Mouse (Mus musculus) heart, postnatal 14 days (tissue): ENCODE data around the gene Tubb5. TPM values are rescaled to one million over a fixed set of nuclear protein-coding genes. Genes with fewer than 3 reads are reported as not detected.
A peak's percentile ranks its signal among the peaks of the same experiment; 100 is the strongest.

Experiments
- DNase-seq, 2 experiments: peaks; one replicate each; pipeline ENCODE4 v3.0.0; 2021 to 2022
- intact Hi-C: fragments of 180-260 bp; cut with DNase I; formaldehyde crosslinking; loops from one replicate; pipeline ENCODE4 v1.15.1; 2025
- microRNA-seq, 2 experiments: library from miRNA; unstranded; fragments of <30 nt; microRNA quantifications; one replicate each; pipeline ENCODE4 v1.2.0; 2021 to 2022
- total RNA-seq, 2 experiments: library from RNA; stranded (reverse); gene quantifications; 2 replicates each; pipeline ENCODE4 v1.2.3; 2021

Gene Tubb5
- total RNA-seq, 2 experiments from 2014 or later: 134 to 183 TPM

DNA sequence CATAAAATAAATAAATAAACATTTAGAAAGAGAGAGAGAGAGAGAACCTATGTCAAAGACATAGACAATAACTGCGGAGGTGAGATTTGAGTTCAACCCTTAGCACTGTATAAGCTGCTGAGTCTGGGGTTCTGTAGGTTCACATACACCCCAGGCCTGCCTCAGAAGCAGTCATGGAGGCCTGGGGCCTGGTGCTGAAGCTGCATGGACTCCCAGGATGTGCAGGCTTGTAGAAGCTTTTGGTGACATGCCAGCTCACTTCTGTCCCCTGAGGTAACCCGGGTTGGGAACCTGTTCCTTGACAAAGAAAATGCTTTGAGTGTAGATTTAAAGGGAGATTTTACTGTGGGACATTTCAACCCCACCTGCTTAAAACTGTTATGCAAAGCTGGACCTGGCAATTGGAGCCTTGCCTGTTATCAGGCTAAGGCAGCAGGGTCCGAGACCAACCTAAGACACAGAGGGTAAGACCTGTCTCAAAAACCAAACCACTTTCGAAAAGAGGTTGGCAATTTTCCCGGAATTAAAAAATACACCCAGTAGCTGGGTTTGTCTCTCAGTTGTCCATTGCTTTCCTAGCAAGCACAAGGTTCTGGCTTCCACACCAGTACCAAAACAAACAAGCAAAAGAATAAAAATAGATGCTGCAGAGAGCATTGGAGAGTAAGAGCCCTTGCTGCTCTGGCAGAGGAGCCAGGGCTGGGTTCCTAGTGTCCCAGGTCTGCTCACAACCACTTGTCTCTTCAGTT is 27.0 kb downstream of the Tubb5 start:
- intact Hi-C loops: no loop called here
- no peak for DNase-seq

DNA sequence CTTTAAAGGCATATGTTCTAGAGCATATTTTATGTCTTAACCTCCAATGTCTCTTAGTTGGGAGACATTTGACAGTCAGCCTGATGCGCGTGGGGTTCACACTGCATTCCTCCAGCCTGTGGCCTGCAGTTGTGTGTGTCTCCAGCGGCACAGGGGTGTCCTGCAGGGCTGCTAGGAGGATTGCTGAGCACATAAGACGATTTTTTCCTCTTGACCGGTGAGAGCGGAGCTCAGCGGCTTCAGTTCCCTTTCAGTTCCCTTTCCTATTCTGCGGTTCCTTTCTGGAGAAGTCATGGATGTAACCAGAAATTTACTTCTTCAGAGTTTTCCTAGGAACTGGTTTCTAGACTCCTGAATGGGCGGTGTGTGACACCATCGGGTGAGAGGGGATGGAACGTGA is 28.7 kb downstream of the Tubb5 start:
- DNase-seq: no peak
- intact Hi-C loops: loop anchor here (5.0 kb wide), 1 partner anchor 67 kb away; no protein-coding TSS in a partner anchor

DNA sequence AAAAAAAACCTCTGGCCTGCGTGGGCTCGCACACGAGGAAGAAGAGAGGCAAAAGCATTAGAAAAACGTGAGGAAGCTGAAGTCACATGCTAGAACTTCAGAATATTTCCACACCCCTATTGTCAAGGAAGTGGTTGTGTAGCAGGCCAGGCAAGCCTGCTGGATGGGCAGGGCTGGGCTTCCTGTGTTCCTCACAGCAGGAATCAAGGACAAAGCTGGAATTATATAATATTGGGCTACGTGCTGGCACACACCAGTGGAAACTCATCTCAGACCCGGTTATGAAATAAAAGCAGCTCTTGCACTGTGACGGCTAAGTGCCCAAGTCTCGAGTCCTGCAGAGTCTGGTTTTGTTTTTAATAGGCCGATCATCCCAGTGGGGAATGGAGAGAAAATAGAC is 30.0 kb downstream of the Tubb5 start:
- DNase-seq: peak; percentile 54 to 66
- intact Hi-C loops: loop anchor here (5.0 kb wide), 1 partner anchor 66 kb away; no protein-coding TSS in a partner anchor

DNA sequence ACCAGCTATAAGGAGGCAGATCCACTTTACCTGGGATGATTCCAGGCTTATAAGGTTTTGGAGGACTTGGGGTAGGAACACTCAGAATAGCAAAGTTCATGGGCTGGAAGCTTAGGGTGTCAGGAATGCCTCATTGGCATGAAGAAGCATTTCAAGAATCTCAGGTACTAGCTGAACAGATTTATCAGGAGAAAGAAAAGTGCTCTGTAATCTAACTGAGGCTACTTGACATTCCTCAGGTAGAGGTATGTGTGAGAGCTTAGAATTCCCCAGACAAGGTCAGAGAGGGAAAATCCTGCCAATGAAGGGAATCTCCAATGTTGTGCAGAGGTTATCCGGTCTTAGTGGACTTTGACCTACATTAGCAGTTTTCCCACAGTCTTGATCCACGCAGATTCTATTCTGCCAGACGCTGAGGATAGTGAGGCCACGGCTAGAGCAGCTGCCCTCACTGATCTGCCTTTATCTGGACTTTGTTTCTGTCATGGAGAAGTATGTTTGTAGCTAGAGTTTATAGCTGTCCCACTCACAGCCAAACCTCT is 34.2 kb downstream of the Tubb5 start:
- intact Hi-C loops: no loop called here
- DNase-seq: no peak

DNA sequence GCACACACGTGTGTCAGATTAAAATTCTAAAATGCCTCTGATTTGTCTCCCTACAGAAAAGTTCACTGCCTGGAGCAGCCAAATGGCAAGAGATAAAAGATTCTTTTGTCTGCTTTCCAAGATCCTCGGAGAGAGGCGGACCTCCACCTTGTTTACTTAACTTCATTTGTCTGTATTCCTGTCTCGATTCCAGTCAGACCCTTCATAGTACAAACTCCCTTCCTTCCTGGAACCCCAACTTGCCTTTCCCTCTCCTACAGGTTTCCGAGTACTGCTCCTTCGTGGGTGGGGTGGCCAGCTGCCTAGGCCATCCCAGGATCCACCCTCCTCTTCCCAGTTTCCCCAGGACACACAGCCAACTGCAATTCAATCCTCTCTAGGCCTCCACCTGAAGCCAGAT is 35.1 kb downstream of the Tubb5 start:
- no peak for DNase-seq
- intact Hi-C loops: no loop called here

DNA sequence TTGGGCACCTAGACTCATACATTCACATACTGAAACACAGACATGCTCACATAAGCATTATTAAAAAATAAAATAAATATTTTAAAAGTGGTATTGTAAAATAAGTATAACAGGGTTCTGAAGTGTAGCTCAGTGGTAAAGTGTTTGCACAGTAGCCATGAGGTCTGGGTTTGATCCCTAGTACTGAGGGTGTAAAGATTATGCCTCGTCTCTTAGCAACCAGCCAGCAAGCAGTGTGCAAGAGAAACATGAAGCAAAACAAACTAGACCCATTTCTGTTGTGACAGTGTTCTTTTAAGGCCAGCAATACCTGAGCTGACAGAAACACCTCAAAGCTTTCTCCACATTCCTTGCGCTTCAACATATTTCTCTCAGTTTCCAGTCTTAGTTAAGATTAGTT is 37.2 kb downstream of the Tubb5 start:
- no peak for DNase-seq

DNA sequence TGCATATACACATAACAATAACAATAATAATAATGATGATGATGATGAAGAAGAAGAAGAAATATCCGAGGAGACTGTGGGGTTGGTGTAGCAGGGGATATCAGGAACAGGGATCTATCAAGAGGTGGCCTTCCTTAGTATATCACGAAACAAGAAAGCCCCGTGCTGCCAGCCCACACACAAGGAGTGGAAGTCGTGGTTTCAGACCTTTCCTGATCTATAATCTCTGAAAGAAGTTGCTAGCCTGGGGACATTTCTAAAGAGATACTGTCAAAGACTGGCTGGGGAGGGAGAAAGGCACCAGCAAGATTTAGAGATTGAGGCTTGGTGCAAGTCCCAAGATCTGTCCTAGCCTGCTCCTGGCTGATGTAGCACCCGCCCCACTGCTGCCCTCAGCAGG is 41.3 kb downstream of the Tubb5 start:
- intact Hi-C loops: no loop called here
- no peak for DNase-seq

More for the DNA sequence above, 37.2 kb downstream of the Tubb5 start:
- intact Hi-C loops: no loop called here

DNA sequence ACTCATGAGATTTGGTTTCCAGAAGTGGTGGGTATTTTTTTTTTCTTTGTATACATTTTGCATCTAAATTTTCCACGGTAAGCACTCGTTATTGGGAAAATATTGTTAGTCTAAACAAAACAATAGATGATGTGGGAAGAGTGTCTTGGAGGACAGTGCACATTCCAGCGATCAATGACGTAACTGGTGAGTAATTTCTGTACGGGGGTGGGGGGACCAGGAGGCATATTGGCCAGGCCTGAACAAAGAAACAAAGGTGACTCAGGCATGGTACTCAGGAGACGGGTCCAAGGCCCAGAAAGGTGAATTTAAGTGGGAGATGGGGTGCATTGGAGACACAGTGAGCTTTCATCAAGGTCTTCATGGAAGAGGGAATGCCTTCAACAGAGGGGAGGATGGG is 42.5 kb downstream of the Tubb5 start:
- no peak for DNase-seq
- intact Hi-C loops: no loop called here

DNA sequence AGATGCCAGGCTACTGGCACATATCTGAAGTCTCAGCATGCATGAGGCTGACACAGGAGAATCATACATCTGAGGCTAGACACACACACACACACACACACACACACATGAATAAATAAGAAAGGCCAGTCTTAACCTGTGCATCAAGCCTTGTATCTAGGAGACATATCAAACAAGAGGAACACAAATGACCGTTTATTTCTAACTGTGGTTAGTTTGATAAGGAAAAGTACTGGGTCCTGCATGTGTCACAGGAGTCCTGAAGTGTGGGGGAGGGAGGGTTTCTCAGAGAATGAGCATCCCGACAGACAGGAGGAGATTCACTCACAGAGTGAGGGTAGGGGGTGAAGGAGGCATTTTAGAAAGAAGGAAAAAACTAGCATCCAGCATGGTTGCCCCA is 43.0 kb downstream of the Tubb5 start:
- no peak for DNase-seq
- intact Hi-C loops: no loop called here

DNA sequence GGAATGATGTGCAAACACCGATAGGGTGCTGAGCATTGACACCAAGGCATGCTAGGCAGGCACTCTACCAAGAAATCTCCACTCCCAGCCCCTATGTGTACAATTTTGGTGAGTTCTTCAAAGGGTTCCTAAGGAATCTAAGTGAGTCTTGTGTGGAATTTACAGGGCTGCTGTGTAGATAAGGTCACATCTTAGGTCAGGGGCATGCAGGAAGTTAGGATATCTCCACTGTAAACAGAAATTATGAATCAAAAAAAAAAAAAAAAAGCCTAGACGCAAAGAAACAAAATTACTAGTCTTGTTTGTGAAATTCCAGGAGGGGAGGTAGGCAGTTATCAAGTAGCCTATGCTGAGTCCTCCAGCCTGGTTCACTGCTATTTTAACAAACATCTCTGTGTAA is 45.3 kb downstream of the Tubb5 start:
- no peak for DNase-seq
- intact Hi-C loops: no loop called here

DNA sequence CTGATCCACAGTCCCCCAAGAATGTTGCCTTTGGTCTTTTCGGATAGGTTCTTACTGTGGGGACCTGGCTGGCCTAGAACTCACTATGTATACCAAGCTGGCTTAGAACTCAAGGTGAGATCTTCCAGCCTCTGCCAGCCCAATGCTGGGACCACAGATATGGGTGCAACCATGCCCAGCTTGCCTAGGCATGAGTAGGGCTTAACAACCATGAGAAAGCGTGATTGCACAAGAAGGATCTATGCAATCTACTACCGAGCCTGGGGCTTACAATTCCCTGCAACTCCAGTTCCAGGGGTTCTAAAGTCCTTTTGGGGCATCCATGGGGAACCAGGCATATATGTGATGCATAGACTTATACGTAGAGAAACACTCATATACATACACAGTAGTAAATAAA is 47.2 kb downstream of the Tubb5 start:
- intact Hi-C loops: no loop called here
- no peak for DNase-seq

DNA sequence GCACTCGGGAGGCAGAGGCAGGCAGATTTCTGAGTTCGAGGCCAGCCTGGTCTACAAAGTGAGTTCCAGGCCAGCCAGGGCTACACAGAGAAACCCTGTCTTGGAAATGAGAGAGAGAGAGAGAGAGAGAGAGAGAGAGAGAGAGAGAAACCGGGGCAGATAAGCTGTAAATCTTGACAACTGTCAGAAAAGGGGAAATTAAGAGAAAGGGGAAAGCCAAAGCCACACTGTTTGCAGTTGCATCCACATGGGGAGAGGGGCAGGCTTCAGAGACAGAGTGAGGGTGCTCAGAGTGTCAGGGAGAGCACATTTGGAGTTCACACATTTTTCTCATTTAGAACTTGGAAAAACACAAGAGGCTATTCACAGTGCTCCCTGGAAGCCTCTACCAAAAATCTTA is 50.1 kb downstream of the Tubb5 start:
- intact Hi-C loops: no loop called here
- DNase-seq: no peak

DNA sequence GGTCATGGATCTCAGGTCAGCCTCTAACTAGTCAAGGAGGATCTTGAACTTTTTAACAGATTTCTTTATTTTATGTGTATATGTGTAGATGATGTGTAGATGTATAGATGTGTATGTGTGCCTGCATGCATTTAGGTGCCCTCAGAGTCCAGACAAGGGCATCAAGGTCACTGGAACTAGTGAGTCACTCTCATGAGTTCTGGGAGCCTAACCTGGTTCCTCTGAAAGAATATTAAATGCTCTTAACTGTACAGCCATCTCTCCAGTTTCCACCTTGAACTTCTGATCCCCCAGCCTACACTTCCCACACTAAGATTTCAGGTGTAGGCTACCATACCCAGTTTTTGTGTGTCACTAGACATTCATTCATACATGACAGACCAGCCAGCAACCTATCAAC is 50.6 kb downstream of the Tubb5 start:
- intact Hi-C loops: loop anchor here (2.0 kb wide), 1 partner anchor 33 kb away; the partner anchor contains the start of gene Ier3
- DNase-seq: no peak

DNA sequence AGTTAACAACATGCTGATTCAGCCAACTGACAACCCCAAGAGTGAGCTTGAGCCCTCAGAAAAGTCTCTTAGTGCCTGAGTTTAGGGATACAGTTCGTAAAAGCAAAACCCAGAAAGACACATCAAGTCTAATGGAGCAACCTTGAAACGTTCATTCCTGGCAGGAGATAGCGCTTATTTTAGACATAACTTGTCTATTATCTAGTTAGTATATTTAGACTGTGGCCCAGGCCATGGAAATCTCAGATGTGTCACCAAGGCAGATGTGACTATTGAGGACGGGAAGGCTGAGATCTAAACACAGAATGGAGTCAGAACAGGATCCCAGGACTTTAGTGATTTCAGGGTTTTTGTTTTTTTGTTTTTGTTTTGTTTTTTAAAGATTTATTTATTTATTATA is 53.0 kb downstream of the Tubb5 start:
- intact Hi-C loops: no loop called here
- no peak for DNase-seq

DNA sequence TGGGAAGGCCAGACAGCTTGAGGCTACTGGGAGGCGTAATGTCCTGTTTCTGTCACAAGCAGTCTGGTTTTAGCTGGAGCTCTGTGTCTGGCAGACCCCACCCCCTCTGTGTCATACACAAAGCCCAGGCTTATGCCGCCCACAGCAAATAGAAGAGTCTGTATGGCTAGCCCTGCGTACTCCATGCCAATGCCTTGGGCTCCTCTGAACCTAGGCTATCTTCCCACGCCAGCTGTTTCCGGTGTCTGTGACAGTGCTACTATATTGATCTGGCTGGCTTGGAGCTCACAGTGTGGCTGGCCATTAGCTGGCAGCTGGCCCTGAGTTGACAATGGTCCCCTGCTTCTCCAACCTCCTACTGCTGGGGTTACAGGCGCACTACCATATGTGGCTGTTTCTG is 54.2 kb downstream of the Tubb5 start:
- intact Hi-C loops: no loop called here
- DNase-seq: no peak

Small RNA genes lying within 50 kb of the gene (microRNA-seq; reads per million reads assigned to microRNA genes)
- 0.48 to 0.54 reads per million in 2 experiments for gene Gm28033

Other genes starting within 250 kb of the Tubb5 start
- gene Sfta2, start 236.8 kb downstream of the Tubb5 start, total RNA-seq: not detected
- not detected for gene Gm9573, start 211.7 kb downstream of the Tubb5 start, total RNA-seq
- not detected for gene Mucl3, start 194.6 kb downstream of the Tubb5 start, total RNA-seq
- gene Vars2, start 170.7 kb downstream of the Tubb5 start, total RNA-seq: 10 to 100 TPM; 29.6 to 30.7 TPM
- 10 to 100 TPM; 16.8 to 23.2 TPM for gene Gtf2h4, start 164.6 kb downstream of the Tubb5 start, total RNA-seq
- 10 to 100 TPM; 40.1 to 44.1 TPM for gene Ddr1, start 133.7 kb downstream of the Tubb5 start, total RNA-seq
- gene Ier3, start 16.6 kb downstream of the Tubb5 start, total RNA-seq: 10 to 100 TPM; 23.9 to 27.8 TPM
- 100 to 1,000 TPM; 108 to 111 TPM for gene Flot1, start 15.1 kb downstream of the Tubb5 start, total RNA-seq
- 10 to 100 TPM; 12.9 to 13.5 TPM for gene Mdc1, start 3.2 kb upstream of the Tubb5 start, total RNA-seq
- 1 to 10 TPM; 3.8 to 6.0 TPM for gene Nrm, start 23.0 kb upstream of the Tubb5 start, total RNA-seq
- gene Ppp1r18, start 27.3 kb upstream of the Tubb5 start, total RNA-seq: 10 to 100 TPM; 21.1 to 25.0 TPM
- 10 to 100 TPM; 20.6 to 24.9 TPM for gene Dhx16, start 41.5 kb upstream of the Tubb5 start, total RNA-seq
- 10 to 100 TPM; 83.9 to 89.3 TPM for gene 2310061I04Rik, start 59.1 kb upstream of the Tubb5 start, total RNA-seq
- gene Atat1, start 71.8 kb upstream of the Tubb5 start, total RNA-seq: 1 to 10 TPM; 7.7 to 9.5 TPM
- 10 to 100 TPM; 47.9 to 49.0 TPM for gene Mrps18b, start 78.1 kb upstream of the Tubb5 start, total RNA-seq
- 10 to 100 TPM; 43.4 to 49.0 TPM for gene Ppp1r10, start 78.1 kb upstream of the Tubb5 start, total RNA-seq
- gene Abcf1, start 131.5 kb upstream of the Tubb5 start, total RNA-seq: 10 to 100 TPM; 65.2 TPM
- gene Gnl1, start 141.5 kb upstream of the Tubb5 start, total RNA-seq: 10 to 100 TPM; 23.0 to 26.1 TPM
- gene Prr3, start 141.9 kb upstream of the Tubb5 start, total RNA-seq: 1 to 10 TPM; 4.6 to 4.7 TPM
- 1 to 10 TPM; 4.7 to 6.0 TPM for gene H2-T24, start 182.3 kb upstream of the Tubb5 start, total RNA-seq
- 10 to 100 TPM; 23.2 to 24.0 TPM for gene H2-T23, start 194.5 kb upstream of the Tubb5 start, total RNA-seq
- 10 to 100 TPM in 1 of 2 experiments, 1 to 10 TPM in 1; 10.0 to 12.4 TPM for gene H2-T22, start 204.4 kb upstream of the Tubb5 start, total RNA-seq
- not detected for gene Gm6034, start 204.7 kb upstream of the Tubb5 start, total RNA-seq
- 1 to 10 TPM; 1.5 to 2.3 TPM for gene Gm11127, start 220.1 kb upstream of the Tubb5 start, total RNA-seq